Mouse (Mus musculus): ENCODE results near the gene Fntb. TPM values are rescaled to one million over a fixed set of nuclear protein-coding genes. Genes with fewer than 3 reads are reported as not detected.

Fntb gene
- polyA plus RNA-seq, 1 experiment from 2014 or later = 18.9 TPM

DNA sequence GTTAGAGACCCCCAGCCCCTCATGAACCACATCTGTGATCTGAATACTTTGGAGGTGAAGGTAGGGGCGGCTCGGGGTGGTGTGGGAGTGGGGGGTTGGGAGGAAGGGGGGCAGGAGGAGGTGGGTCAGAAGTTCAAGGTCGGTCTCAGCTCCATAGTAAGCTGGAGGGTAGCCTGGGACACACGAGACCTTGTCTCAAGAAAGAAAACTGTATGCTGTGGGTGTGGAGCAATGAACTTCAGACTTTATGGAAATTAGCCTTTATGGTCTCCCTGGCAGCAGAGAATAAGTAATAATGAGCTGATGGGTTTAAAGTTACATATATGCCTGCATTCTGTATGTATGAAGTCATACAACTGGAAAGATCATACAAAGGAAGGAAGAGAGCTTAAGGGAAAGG, 119.7 kb downstream of the Fntb start:
- Histone ChIP-seq H3K4me1 (ENCODE audit: insufficient read depth, low read depth, low read length) (peaks cover 5% of the 10 kb centered on the region; the same call in 1 of the 2 replicates), H3K9me3 (ENCODE audit: low read length) (no peaks in the 10 kb centered on the region), H3K4me2 (replicated peaks; ENCODE audit: low read depth, low read length) (no peak overlapping the region), H3K27me3 (replicated peaks; ENCODE audit: insufficient read depth, low read length) (no peaks in the 10 kb centered on the region), H3K27ac (ENCODE audit: low read length) (no peak overlapping the region), H3K36me3 (ENCODE audit: insufficient read depth, low read length) (0 out of 2 replicates have a peak, but pooled peaks cover 3% of the 10 kb centered on the region), H3K4me3 (ENCODE audit: low read depth, low read length) (no peak overlapping the region), H3K9ac (replicated peaks; ENCODE audit: low read depth) (no peak overlapping the region)
- 90% methylated on average over 4 of the region's 4 CpGs for WGBS
- TF ChIP-seq CTCF (IDR thresholded peaks at IDR 0.05) = no peak
- no peak for TF ChIP-seq EP300 (IDR thresholded peaks at IDR 0.05)
- DNase-seq (ENCODE audit: low spot score) (no peak), ATAC-seq (no peak)

GRCm38 (mm10) chr12:76886826-76887225, 121.4 kb downstream of the Fntb start:
- peaks cover 5% of the 10 kb centered on the region; the same call in 1 of the 2 replicates for H3K4me1 ChIP-seq (ENCODE audit: insufficient read depth, low read depth, low read length)
- no peaks in the 10 kb centered on the region for H3K9me3 ChIP-seq (ENCODE audit: low read length)
- no peak overlapping the region for H3K9ac ChIP-seq (replicated peaks; ENCODE audit: low read depth)
- DNase-seq (ENCODE audit: low spot score) (peak; percentile 45), ATAC-seq (no peak)
- 79% methylated on average over 7 of the region's 7 CpGs for WGBS
- H3K27me3 ChIP-seq (replicated peaks; ENCODE audit: insufficient read depth, low read length) = no peaks in the 10 kb centered on the region
- no peak overlapping the region for H3K4me3 ChIP-seq (ENCODE audit: low read depth, low read length)
- 0 out of 2 replicates have a peak, but pooled peaks cover 3% of the 10 kb centered on the region for H3K36me3 ChIP-seq (ENCODE audit: insufficient read depth, low read length)
- H3K27ac ChIP-seq (ENCODE audit: low read length) = no peak overlapping the region
- TF ChIP-seq CTCF (IDR thresholded peaks at IDR 0.05) (no peak), EP300 (IDR thresholded peaks at IDR 0.05) (no peak)
- H3K4me2 ChIP-seq (replicated peaks; ENCODE audit: low read depth, low read length) = no peak overlapping the region

DNA sequence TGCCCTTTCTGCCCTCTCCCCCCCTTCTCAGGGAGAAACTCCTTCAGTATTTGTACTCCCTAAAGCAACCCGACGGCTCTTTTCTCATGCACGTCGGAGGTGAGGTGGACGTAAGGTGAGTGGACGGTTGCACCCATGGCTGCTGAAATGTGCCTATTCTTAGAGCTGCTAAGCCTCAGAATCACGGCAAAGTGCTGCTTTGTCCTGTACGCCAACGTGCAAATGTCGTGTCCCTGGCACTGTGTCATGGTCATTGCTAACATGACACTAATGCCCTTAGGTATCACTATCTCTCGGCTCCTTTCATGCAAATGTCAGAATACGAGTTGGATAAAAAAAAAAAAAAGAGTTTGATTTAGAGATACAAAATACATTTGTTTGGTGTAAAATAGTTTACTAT, 122.6 kb downstream of the Fntb start:
- Histone ChIP-seq H3K27ac (ENCODE audit: low read length) (no peak overlapping the region), H3K9me3 (ENCODE audit: low read length) (no peaks in the 10 kb centered on the region), H3K36me3 (ENCODE audit: insufficient read depth, low read length) (0 out of 2 replicates have a peak, but pooled peaks cover 3% of the 10 kb centered on the region), H3K4me2 (replicated peaks; ENCODE audit: low read depth, low read length) (no peak overlapping the region), H3K27me3 (replicated peaks; ENCODE audit: insufficient read depth, low read length) (no peaks in the 10 kb centered on the region), H3K4me3 (ENCODE audit: low read depth, low read length) (no peak overlapping the region), H3K4me1 (ENCODE audit: insufficient read depth, low read depth, low read length) (peaks cover 5% of the 10 kb centered on the region; the same call in 1 of the 2 replicates), H3K9ac (replicated peaks; ENCODE audit: low read depth) (no peak overlapping the region)
- WGBS = 92% methylated on average over 12 of the region's 12 CpGs
- TF ChIP-seq CTCF (IDR thresholded peaks at IDR 0.05) (no peak), EP300 (IDR thresholded peaks at IDR 0.05) (no peak)
- ATAC-seq = no peak
- DNase-seq (ENCODE audit: low spot score) = no peak

DNA sequence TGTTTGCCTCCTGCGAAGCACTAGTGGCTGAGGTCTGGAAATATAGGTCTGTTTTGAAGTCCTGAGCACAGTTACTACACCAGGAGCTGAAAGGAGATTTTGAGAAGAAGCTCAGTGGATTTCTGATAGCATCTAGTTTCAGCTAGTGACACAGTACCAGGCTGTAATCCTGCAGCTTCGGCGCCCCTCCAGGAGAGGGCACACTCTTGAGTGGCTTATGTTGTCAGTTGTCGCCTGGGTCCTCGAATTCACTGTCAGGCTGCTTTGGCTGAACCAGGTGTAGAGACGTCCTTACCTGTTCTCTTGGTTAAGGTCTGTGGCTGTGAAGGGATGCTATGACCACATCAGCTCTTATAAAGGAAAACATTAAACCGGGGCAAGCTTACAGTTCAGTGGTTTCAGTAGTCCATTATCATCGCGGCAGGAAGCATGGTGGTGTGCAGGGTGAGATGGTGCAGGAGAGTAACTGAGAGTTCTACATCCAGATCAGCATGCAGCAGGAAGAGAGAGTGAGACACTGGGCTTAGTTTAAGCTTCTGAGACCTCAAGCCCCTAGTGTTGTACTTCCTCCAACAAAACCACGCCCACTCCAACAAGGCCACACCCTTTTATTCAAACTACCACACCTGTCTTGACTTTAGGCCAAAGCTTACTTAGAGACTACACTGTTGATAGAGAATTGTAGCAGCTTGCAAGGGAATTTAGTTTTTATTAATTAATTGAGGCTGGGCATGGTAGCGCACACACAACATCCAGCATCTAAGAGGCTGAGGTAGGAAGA, 124.2 kb downstream of the Fntb start:
- WGBS = 86% methylated on average over 11 of the region's 11 CpGs
- Histone ChIP-seq H3K36me3 (ENCODE audit: insufficient read depth, low read length) (0 out of 2 replicates have a peak, but pooled peaks cover 3% of the 10 kb centered on the region), H3K9ac (replicated peaks; ENCODE audit: low read depth) (no peak overlapping the region), H3K27me3 (replicated peaks; ENCODE audit: insufficient read depth, low read length) (no peaks in the 10 kb centered on the region), H3K27ac (ENCODE audit: low read length) (no peak overlapping the region), H3K4me1 (ENCODE audit: insufficient read depth, low read depth, low read length) (no peaks in the 10 kb centered on the region), H3K9me3 (ENCODE audit: low read length) (no peaks in the 10 kb centered on the region), H3K4me2 (replicated peaks; ENCODE audit: low read depth, low read length) (no peak overlapping the region), H3K4me3 (ENCODE audit: low read depth, low read length) (no peak overlapping the region)
- ATAC-seq (no peak), DNase-seq (ENCODE audit: low spot score) (peak; percentile 32)
- TF ChIP-seq EP300 (IDR thresholded peaks at IDR 0.05) = no peak
- peak; percentile 18; the same call in 1 of the 2 replicates for TF ChIP-seq CTCF (IDR thresholded peaks at IDR 0.05)

- H3K27ac ChIP-seq (ENCODE audit: low read length) = no peak overlapping the region
- H3K27me3 ChIP-seq (replicated peaks; ENCODE audit: insufficient read depth, low read length) = no peaks in the 10 kb centered on the region
- no peaks in the 10 kb centered on the region for H3K4me1 ChIP-seq (ENCODE audit: insufficient read depth, low read depth, low read length)
- H3K36me3 ChIP-seq (ENCODE audit: insufficient read depth, low read length) = 0 out of 2 replicates have a peak, but pooled peaks cover 3% of the 10 kb centered on the region
- 64% methylated on average over 3 of the region's 3 CpGs for WGBS
- H3K4me3 ChIP-seq (ENCODE audit: low read depth, low read length) = no peak overlapping the region
- no peak overlapping the region for H3K9ac ChIP-seq (replicated peaks; ENCODE audit: low read depth)
- H3K4me2 ChIP-seq (replicated peaks; ENCODE audit: low read depth, low read length) = no peak overlapping the region
- TF ChIP-seq CTCF (IDR thresholded peaks at IDR 0.05) (no peak), EP300 (IDR thresholded peaks at IDR 0.05) (no peak)
- ATAC-seq (no peak), DNase-seq (ENCODE audit: low spot score) (no peak)
- no peaks in the 10 kb centered on the region for H3K9me3 ChIP-seq (ENCODE audit: low read length)
Observed at GRCm38 (mm10) chr12:76891160-76891559, 125.8 kb downstream of the Fntb start.

DNA sequence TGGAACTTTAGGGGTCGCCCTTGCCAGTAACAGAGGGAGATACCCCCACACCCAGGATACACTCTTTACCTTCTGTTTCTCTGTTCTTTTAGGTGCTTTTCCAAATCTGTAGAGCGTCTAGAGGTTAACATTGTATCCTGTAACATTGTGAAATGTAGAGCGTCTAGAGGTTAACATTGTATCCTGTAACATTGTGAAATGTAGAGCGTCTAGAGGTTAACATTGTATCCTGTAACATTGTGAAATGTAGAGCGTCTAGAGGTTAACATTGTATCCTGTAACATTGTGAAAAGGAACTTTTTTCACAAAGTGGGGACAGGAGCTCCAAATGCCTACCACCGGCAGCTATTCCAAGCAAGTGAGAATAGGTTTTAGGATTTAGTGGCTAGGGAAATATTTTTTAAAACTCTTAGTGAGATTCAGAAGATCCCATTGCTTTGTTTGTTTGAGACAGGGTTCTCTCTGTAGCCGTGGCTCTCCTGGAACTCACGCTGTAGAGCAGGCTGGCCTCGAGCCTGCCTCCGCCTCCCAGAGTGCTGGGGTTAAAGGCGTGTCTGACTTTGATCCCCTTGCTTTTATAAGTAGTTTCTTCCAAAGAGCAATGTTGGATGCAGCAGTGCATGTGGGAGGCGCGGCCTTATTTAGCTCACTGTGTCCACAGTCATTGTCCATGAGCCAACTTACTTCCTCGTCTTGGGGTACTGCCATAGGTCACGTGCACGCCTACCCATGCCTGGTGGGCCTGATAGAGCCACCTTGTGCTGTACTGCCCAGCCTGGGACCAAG, 127.7 kb downstream of the Fntb start:
- no peak overlapping the region for H3K9ac ChIP-seq (replicated peaks; ENCODE audit: low read depth)
- ATAC-seq (no peak), DNase-seq (ENCODE audit: low spot score) (no peak)
- H3K4me1 ChIP-seq (ENCODE audit: insufficient read depth, low read depth, low read length) = no peaks in the 10 kb centered on the region
- H3K9me3 ChIP-seq (ENCODE audit: low read length) = no peaks in the 10 kb centered on the region
- H3K27me3 ChIP-seq (replicated peaks; ENCODE audit: insufficient read depth, low read length) = no peaks in the 10 kb centered on the region
- H3K27ac ChIP-seq (ENCODE audit: low read length) = no peak overlapping the region
- no peak overlapping the region for H3K4me2 ChIP-seq (replicated peaks; ENCODE audit: low read depth, low read length)
- H3K4me3 ChIP-seq (ENCODE audit: low read depth, low read length) = no peak overlapping the region
- WGBS = 84% methylated on average over 16 of the region's 16 CpGs
- no peaks in the 10 kb centered on the region for H3K36me3 ChIP-seq (ENCODE audit: insufficient read depth, low read length)
- TF ChIP-seq CTCF (IDR thresholded peaks at IDR 0.05) (no peak), EP300 (IDR thresholded peaks at IDR 0.05) (no peak)
